Mouse (Mus musculus) granulocyte monocyte progenitor cell, adult 5-6 weeks (primary cell): Measurements from ENCODE around the gene Phf23. TPM values are rescaled to one million over a fixed set of nuclear protein-coding genes. Genes with fewer than 3 reads are reported as not detected.
A peak's percentile ranks its signal among the peaks of the same experiment; 100 is the strongest.
"Not testable (repeated sequence)": the region's sequence is repeated elsewhere in the genome, so short reads cannot be mapped to it uniquely, and the experiment has no call there.

Experiments
- ATAC-seq: replicated peaks from 2 replicates; pipeline ENCODE4 v1.8.0; 2016; ENCODE audit warnings: mild to moderate bottlenecking, moderate TSS enrichment, inconsistent platforms; ENCODE audit not compliant: poor library complexity, severe bottlenecking
- total RNA-seq, 2 experiments: library from RNA; stranded (forward) in 1 of 2; stranded (reverse) in 1 of 2; fragments of 200-712, 200-1000 nt in 1 of 2; fragments of >200 nt in 1 of 2; fragmentation: Nextera tagmentation in 1 of 2; gene quantifications; 2 replicates each; pipeline ENCODE4 v1.2.3; 2014 to 2017

Phf23 gene
- total RNA-seq, 2 experiments from 2014 or later: 32.3 to 45.8 TPM

GRCm38 (mm10) chr11:69997070-69997509 lies 1.5 kb downstream of the Phf23 start:
- ATAC-seq: peak; percentile 35

GRCm38 (mm10) chr11:69998567-69999491 lies 3.3 kb downstream of the Phf23 start:
- no peak for ATAC-seq

DNA sequence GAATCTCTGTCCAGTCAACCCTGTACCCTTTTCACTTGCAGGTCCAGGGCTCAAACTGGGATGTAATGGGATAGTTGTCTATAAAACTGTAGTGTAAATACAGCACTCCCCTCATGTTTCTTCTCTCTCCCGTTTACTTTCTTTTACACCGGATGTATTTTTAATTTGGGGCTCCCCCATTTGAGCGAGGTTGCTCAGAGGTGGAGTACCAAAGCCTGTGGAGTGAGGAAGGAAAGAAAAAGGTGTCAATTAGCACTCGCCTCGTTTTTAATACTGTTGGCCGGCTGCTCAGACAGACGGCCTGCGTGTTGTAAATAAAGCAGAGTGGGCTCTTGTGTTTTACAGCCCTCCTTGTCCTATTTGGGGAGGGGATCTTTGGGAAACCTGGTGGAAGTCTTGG lies 4.1 kb downstream of the Phf23 start:
- ATAC-seq: no peak

GRCm38 (mm10) chr11:70000396-70000898 lies 4.9 kb downstream of the Phf23 start, which contains the start of gene Dvl2:
Dvl2 (plus strand) TSS chr11:70000595.
- peak; percentile 54 for ATAC-seq

DNA sequence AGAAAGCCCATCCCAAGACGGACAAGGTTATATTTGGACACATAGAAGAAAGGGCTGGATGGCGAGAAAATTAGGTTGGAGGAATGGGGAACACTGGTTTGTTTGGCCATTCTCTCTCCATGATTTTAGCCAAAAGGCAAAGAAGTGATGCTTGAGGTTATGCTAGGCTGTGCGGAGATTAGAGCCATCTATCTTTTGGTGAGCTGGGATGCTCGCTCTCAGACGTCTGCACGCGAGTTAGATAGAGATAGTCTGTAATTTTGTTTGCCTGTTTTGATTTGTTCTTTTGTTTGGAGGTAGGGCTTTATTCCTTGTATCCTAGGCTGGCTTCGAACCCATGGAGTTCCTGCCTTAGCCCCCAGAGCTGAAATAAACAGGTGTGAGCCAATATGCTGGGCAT lies 5.6 kb downstream of the Phf23 start:
- ATAC-seq: no peak

DNA sequence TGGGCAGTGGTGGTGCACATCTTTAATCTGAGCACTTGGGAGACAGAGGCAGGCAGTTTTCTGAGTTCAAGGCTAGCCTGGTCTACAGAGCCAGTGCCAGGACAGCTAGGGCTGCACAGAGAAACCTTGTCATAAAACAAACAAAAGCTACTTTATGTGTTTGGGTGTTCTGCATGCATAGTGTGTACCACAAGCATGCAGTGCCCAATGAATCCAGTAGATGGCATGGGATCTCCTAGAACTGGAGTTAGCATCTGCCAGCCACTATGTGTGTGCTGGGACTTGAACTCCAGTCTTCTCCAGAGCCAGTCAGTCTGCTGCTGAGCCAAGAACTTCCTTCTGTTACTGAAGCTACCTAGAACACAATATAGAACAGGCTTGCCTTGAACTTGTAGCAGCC lies 6.3 kb downstream of the Phf23 start:
- ATAC-seq: peak; percentile 22; the same call in 1 of the 2 replicates

- ATAC-seq: no peak
These were observed 6.9 kb downstream of the Phf23 start for GRCm38 (mm10) chr11:70002471-70002870.

DNA sequence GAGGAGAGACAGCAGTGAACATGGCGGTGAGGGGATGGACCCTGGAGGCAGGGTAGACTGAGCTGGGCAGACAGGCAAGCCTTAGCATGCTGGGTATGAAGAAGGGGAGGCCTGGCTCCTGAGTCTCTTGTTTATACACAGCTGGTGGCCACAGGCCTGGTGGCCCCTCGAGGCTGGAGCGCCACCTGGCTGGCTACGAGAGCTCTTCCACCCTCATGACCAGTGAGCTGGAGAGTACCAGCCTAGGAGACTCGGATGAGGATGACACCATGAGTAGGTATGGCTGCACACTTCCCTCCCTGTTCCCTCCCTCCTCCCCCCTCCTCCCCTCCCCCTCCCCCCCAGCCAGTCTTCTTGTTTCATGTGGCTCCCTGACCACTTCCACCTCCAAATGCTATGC lies 9.9 kb downstream of the Phf23 start:
- peak; percentile 26 for ATAC-seq

DNA sequence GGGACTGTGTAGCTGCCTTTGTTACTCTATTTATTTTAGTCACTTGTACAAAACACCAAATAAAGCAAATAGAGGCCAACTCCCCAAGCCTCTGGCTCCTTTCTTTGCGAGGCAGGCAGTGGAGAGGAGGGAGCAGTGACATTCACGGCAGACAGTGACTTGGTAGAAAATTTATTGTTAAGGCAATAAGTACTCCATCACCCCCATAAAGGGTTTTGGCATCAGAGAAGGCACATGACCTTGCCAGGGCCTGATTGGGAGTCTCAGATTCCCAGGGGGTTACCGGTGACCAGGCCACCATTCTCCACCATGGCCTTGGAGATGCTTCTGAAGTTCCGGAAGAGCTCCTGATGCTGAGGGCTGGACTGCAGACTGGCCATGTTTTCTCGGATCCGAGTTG lies 14.5 kb downstream of the Phf23 start:
- no peak for ATAC-seq

- no peak for ATAC-seq
These were observed 15.0 kb downstream of the Phf23 start for GRCm38 (mm10) chr11:70010548-70010947.

GRCm38 (mm10) chr11:70010961-70011360 lies 15.4 kb downstream of the Phf23 start:
- no peak for ATAC-seq

- ATAC-seq: no peak
These were observed 17.4 kb downstream of the Phf23 start for GRCm38 (mm10) chr11:70012931-70013330.

- no peak for ATAC-seq
These were observed 17.8 kb downstream of the Phf23 start for GRCm38 (mm10) chr11:70013408-70013807.

- ATAC-seq: no peak
These were observed 18.5 kb downstream of the Phf23 start for GRCm38 (mm10) chr11:70014051-70014450.

GRCm38 (mm10) chr11:70014880-70015558 lies 19.4 kb downstream of the Phf23 start, which contains the start of gene Acadvl:
Acadvl (minus strand) TSS chr11:70015411.
- peak; percentile 83 for ATAC-seq

DNA sequence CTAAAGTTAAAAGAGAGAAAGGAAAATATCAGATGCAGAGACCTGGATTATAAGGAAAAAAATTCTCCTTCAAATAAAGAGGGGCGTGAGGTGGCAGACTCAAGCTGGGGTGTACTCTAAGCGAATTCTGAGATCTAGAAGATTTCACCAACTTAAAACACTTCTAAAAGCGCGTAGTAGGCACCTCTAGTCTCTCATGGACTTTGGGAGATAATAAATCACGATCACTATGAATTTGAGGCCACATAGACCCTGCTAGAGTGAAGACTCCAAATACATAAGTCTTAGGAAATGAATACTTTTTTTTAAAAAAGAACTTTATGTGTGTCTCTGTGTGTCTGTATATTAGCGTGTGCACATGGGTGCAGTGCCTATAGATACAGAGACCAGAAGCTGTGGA lies 20.1 kb downstream of the Phf23 start:
- no peak for ATAC-seq

- not testable (repeated sequence) for ATAC-seq
These were observed 20.6 kb downstream of the Phf23 start for GRCm38 (mm10) chr11:70016177-70016576.

GRCm38 (mm10) chr11:70016669-70017068 lies 21.1 kb downstream of the Phf23 start, which contains the start of gene Dlg4:
Dlg4 (plus strand) TSS chr11:70016942.
- ATAC-seq: no peak

- no peak for ATAC-seq
These were observed 21.7 kb downstream of the Phf23 start for GRCm38 (mm10) chr11:70017199-70017767.

GRCm38 (mm10) chr11:70018131-70018990 lies 22.8 kb downstream of the Phf23 start:
- ATAC-seq: no peak
